Mouse (Mus musculus): Measurements from ENCODE around the gene Gm49321.

Gm49321 gene

DNA sequence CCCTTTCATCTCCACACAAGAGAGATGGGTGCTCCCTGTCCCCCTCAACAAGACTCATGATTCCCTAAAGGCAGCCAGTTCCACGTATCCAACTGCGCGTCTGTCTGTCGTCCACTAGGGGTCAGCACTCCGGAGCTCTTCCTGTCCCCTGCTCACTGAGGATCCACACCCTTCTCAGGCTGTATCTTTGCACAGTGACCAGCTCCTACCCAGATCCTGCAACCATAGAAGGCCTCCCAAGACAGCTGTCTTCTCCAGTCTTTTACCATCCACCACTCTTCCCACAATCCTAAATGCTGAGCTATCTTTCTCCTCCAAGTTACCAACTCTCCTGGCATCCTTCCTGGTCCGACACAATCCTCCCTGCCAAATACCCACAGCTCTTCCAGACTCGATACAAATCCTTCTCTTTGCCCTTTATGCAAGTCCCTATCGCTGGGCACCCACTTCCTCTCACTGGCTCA is 72.0 kb downstream of the Gm49321 start:
- peak in 1 of 2 experiments; percentile 74 for DNase-seq (ENCODE audit: low spot score in 2 of 2)

DNA sequence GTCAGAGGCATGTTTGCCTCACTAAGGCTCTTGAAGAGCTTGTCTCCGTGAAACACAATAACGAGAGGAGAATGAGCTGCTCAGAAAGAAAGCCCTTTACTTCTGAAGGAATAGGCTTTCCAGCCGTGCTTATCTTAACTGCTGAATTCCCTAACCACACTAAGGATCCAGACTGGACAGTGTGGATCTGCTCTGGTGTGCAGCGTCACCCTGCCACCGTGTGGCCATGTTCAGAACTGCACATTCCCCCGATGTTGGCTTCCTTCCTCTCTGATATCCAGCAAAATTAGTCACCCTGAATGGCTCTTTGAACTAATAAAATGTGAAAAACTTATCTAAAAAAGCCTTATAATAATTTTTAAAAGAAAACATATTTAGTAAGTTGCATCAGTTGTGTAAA is 76.3 kb downstream of the Gm49321 start:
- peak in 1 of 2 experiments; percentile 89 for DNase-seq (ENCODE audit: low spot score in 2 of 2)

DNA sequence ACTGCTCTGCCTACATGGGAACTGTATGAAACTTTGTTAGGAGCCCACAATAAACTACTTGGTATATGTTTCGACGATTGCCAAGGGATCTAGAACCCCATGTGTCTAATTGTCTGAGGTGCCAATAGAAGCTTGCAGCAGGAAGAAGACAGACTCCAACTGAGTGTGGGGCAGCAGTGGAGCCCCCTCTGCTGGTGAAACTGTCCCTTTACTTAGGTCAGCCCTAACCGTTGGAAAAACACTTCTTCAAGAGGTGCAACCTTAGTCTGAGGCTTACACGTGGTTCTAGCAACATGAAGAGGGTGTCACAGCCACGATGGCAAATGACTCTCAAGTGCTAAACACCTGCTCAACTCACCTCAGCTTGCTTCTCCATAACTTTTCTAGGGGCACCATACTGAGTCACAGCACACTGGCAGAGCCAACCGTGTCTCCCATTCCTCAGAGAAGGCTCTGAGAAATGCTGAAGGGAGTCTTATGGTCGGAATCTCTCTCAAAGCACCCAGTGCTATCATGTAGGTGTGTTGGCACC is 77.4 kb downstream of the Gm49321 start:
- no peak for DNase-seq (ENCODE audit: low spot score in 2 of 2)

DNA sequence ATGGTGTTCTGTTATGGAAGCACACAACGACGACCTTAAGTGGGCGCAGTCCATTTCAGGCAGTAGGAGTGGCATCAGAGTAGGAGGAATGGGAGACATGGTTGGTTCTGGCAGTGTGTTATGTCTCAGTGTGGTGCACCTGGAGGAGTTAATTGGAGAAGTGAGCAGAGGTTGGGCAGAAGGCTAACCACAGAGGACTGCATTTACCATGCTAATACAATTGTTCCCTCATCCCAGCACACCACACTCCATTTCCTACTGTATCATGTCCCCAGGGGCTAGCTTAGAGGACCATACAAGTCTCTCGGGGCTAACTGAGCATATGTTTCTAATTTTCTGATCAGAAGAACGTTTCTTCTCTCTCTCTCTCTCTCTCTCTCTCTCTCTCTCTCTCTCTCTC is 78.0 kb downstream of the Gm49321 start:
- no peak for DNase-seq (ENCODE audit: low spot score in 2 of 2)

Measured in left cerebral cortex, adult 9 months (tissue).